Mouse (Mus musculus): ENCODE data around the gene Zbtb4. TPM values are rescaled to one million over a fixed set of nuclear protein-coding genes. Genes with fewer than 3 reads are reported as not detected.

Gene Zbtb4
- polyA plus RNA-seq, 1 experiment from 2014 or later: 3.0 TPM

DNA sequence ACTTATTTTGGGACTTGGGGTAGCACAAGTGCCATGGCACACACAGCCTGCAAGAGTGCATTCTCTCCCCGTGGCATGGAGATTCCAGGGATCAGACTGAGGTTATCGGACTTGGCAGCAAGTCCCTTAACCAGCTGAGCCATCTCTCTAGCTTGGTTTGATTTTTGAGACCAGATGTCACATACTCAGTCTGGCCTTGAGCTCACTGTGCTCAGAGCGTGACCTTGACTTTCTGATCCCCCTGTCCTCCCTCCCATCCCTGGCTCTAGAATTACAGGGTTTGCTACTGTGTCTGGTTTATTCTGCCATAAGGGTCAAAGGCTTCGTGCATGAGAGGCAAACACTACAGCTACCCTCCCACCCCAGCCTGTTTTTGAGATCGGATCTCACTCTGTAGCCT is 23.7 kb downstream of the Zbtb4 start:
- H3K9ac ChIP-seq: no peak overlapping the region
- no peaks in the 10 kb centered on the region for H3K27me3 ChIP-seq
- 51% methylated on average over 5 of the region's 5 CpGs for WGBS
- ATAC-seq (ENCODE audit: borderline replicate concordance, extremely low read depth, low FRiP score, low TSS enrichment): no peak
- H3K27ac ChIP-seq: no peak overlapping the region
- no peak overlapping the region for H3K4me3 ChIP-seq
- no peaks in the 10 kb centered on the region for H3K36me3 ChIP-seq
- H3K9me3 ChIP-seq: no peaks in the 10 kb centered on the region
- peaks cover 7% of the 10 kb centered on the region; the same call in 1 of the 2 replicates for H3K4me1 ChIP-seq
- H3K4me2 ChIP-seq: no peak overlapping the region

DNA sequence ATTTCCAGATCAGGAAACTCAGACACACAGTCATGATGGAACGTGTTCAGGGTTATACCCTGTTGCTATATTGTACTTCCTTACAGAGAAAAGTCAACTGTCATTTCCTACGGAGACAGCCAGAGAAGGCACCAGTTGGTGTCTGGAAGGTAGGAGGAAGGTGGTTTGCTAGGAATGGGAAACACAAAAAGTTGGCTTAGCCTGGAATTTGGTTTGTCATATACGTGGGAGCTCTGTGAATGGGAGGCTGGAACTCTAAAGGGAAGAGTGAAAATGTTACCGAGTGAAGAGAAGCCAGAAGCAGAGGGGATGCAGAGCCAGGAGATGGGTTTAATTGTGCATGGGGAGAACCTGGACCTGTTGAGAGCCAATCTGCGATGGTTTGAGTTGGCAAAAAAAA is 25.7 kb downstream of the Zbtb4 start:
- Histone ChIP-seq H3K4me3 (no peak overlapping the region), H3K36me3 (no peaks in the 10 kb centered on the region), H3K4me2 (no peak overlapping the region), H3K4me1 (0 out of 2 replicates have a peak, but pooled peaks cover 3% of the 10 kb centered on the region), H3K9ac (no peak overlapping the region), H3K27ac (no peak overlapping the region), H3K9me3 (no peaks in the 10 kb centered on the region), H3K27me3 (no peaks in the 10 kb centered on the region)
- 65% methylated on average over 5 of the region's 5 CpGs for WGBS
- ATAC-seq (ENCODE audit: borderline replicate concordance, extremely low read depth, low FRiP score, low TSS enrichment): no peak

DNA sequence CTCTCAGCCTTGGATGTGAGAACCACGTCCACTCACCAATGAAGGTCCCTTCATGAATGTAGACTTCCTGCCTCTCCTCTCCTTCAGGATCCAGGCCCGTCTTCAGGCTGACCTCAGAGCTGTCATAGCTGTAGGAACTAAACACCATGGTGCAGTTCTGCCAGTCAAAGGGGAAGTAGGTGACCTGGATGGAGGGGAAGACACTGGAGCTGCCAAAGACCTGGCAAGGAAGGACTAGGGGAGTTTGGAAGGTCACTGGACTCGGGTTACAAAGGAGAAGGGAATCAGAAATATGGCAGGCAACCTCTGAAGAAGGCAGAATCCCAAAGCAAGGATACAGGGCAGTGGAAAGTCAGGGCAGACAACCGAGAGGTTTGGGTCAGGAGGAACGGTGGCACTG is 27.7 kb downstream of the Zbtb4 start:
- H3K9ac ChIP-seq: no peak overlapping the region
- 0 out of 2 replicates have a peak, but pooled peaks cover 3% of the 10 kb centered on the region for H3K4me1 ChIP-seq
- H3K4me3 ChIP-seq: no peak overlapping the region
- no peaks in the 10 kb centered on the region for H3K36me3 ChIP-seq
- no peak overlapping the region for H3K27ac ChIP-seq
- no peak overlapping the region for H3K4me2 ChIP-seq
- ATAC-seq (ENCODE audit: borderline replicate concordance, extremely low read depth, low FRiP score, low TSS enrichment): no peak
- H3K9me3 ChIP-seq: no peaks in the 10 kb centered on the region
- WGBS: 49% methylated on average over 5 of the region's 5 CpGs
- 0 out of 2 replicates have a peak, but pooled peaks cover 5% of the 10 kb centered on the region for H3K27me3 ChIP-seq

DNA sequence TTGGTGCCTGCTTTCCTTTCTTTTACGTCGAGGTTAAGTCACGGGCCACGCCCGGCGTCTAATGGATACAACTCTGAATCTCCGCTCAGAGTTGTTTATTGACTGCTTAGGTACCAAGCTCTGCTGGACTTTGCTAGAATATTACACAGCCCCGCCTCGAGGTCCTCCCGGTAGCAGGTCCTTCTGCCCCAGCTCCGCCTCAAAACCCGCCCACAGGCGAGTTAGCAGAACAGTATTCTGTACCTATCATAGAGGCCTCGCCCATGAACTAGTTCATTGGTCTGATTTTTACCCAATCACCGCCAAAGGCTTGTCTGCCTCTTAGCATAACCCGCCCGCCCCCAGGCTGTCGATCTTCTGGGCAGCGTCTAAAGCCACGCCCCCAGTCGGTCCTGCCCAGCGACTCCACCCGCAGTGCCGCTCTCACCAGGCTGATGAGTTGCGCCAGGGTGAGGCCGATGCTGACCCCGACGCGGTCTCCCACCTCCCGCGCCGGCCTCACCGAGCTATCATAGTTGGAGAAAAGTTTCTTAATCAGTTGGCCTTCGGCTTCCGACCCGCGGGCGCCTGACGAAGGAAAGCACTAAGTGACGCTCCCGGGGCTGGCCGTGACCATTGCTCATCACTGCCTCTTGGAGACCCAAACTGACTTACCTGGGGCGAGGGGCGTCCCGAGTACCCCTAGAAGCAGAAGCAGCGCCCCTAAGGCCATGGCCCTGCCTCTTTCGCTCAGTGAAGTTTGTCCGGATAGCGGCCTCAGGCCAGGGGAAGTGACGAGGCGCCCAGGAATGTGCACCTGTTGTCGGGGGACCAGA is 29.7 kb downstream of the Zbtb4 start, which contains the start of gene Chrnb1:
Gene Chrnb1, minus strand, starts transcription at position 776 of the 815 bp plus-strand sequence.
- H3K27ac ChIP-seq: peak within 1 kb of the TSS; percentile 78
- peak within 1 kb of the TSS; percentile 55 for H3K4me3 ChIP-seq
- WGBS: 2% methylated on average over 52 of the region's 52 CpGs
- ATAC-seq (ENCODE audit: borderline replicate concordance, extremely low read depth, low FRiP score, low TSS enrichment): peak; percentile 96
- H3K36me3 ChIP-seq: no peaks in the 10 kb centered on the region
- H3K27me3 ChIP-seq: peaks cover 9% of the 10 kb centered on the region; the same call in 1 of the 2 replicates
- H3K9ac ChIP-seq: peak within 1 kb of the TSS; percentile 51
- no peaks in the 10 kb centered on the region for H3K9me3 ChIP-seq
- peaks cover 16% of the 10 kb centered on the region for H3K4me1 ChIP-seq
- peak within 1 kb of the TSS; percentile 96 for H3K4me2 ChIP-seq

DNA sequence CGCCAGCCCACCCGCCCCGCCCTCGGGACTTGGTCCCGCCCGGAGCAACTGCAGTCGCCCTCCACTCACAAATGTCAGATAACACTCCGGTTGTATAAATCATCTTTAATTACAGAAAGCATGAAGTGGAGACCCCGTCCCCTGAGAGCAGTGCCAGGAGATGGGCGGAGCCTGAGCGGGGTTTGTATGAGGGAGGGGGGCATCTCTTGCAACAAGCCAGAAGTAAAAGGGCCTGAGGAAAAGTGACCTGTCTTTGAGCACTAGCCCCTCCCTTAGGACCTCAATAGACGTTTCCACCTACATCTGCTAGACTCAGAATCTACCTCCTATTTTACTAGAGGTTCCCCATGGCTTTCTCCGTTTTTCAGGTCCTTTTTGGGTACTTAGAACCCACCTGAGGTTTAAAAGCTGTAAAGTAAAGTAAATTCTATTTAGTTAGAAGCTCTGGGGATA is 30.3 kb downstream of the Zbtb4 start:
- Histone ChIP-seq H3K9ac (no peak overlapping the region), H3K9me3 (no peaks in the 10 kb centered on the region), H3K4me2 (peak overlapping the region; percentile 96), H3K4me1 (peaks cover 22% of the 10 kb centered on the region), H3K27me3 (peaks cover 15% of the 10 kb centered on the region; the same call in 1 of the 2 replicates), H3K36me3 (no peaks in the 10 kb centered on the region), H3K27ac (0 out of 2 replicates have a peak overlapping the region, but pooled peaks have one; percentile 78), H3K4me3 (peak overlapping the region; percentile 55)
- WGBS: 3% methylated on average over 13 of the region's 13 CpGs
- ATAC-seq (ENCODE audit: borderline replicate concordance, extremely low read depth, low FRiP score, low TSS enrichment): no peak

DNA sequence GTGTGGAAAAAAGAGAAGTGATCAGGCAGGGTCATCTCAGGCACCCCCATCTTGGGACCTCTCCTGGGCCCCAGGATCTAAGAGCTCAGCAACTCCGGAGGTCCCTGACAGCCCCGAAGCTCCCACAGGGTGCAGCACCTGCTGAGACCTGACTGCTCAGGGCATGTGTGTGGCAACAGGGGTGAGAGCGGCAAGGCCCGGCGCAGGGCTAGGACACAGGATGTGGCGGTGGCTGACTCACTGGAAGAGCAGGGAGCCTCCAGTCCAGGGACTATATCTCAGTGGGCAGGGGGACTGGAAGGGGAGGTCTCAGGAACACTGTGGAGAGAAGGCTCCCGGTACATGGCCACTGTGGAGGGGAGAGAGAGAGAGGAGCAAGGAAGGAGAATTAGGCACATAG is 32.2 kb downstream of the Zbtb4 start:
- peaks cover 31% of the 10 kb centered on the region for H3K27me3 ChIP-seq
- H3K4me1 ChIP-seq: peaks cover 42% of the 10 kb centered on the region
- H3K4me3 ChIP-seq: no peak overlapping the region
- no peak overlapping the region for H3K27ac ChIP-seq
- WGBS: 77% methylated on average over 7 of the region's 7 CpGs
- H3K36me3 ChIP-seq: no peaks in the 10 kb centered on the region
- H3K9ac ChIP-seq: no peak overlapping the region
- no peaks in the 10 kb centered on the region for H3K9me3 ChIP-seq
- no peak overlapping the region for H3K4me2 ChIP-seq
- ATAC-seq (ENCODE audit: borderline replicate concordance, extremely low read depth, low FRiP score, low TSS enrichment): no peak

DNA sequence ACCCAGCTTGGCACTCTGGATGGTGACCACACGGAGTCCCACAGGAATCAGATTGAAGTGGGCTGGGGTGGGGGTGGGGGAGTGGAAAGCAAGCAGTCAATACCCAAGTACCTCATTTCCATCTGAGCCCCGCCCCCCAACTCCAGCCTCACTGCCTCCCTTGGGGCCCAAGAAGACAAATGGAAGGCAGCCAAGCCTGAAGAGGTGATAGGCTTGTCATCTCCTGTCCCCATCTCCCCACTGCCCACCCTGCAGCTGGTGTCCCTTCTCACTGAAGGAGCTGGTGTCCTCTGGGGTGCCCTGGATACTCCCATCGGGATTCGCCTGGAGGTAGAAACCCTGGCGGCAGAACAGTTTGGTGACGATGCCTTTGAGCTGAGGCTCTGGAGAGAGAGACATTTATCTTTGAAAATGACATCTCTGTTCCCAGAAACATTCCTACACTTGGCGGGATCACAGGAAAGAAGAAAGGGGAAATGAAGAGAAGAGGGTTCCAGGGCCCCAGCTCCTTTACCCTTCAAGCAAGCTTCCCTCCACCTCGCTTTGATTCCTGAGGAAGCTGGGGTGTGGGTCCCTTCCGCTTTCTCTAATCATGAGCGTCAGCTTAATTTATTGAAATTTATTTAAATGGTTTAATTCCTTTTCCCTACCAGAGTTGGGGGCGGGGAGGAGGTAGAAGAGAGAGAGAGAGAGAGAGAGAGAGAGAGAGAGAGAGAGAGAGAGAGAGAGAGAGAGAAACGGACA is 33.9 kb downstream of the Zbtb4 start:
- no peak for ATAC-seq (ENCODE audit: borderline replicate concordance, extremely low read depth, low FRiP score, low TSS enrichment)
- Histone ChIP-seq H3K4me2 (peak overlapping the region; percentile 97), H3K4me1 (peaks cover 58% of the 10 kb centered on the region), H3K9me3 (no peaks in the 10 kb centered on the region), H3K27me3 (peaks cover 43% of the 10 kb centered on the region), H3K4me3 (no peak overlapping the region; the same call in 1 of the 2 replicates), H3K9ac (no peak overlapping the region), H3K36me3 (no peaks in the 10 kb centered on the region), H3K27ac (no peak overlapping the region; the same call in 1 of the 2 replicates)
- WGBS: 18% methylated on average over 12 of the region's 12 CpGs

DNA sequence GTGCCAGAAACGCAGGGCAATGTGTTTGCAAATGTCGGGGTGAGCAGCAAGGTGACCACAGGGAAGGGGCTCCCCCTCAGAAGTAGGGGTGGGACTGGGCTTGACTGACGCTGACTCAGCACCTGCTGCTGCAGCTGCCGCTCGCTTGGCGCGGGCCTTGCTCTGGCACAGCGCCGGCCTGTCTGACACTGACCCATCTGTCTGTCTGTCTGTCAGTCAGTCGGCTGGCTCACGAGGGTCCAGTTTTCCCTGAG is 34.4 kb downstream of the Zbtb4 start:
- Histone ChIP-seq H3K9ac (no peak overlapping the region), H3K36me3 (no peaks in the 10 kb centered on the region), H3K4me3 (peak overlapping the region; percentile 59), H3K4me1 (peaks cover 63% of the 10 kb centered on the region), H3K27ac (no peak overlapping the region; the same call in 1 of the 2 replicates), H3K9me3 (no peaks in the 10 kb centered on the region), H3K4me2 (peak overlapping the region; percentile 97), H3K27me3 (peaks cover 48% of the 10 kb centered on the region)
- no peak for ATAC-seq (ENCODE audit: borderline replicate concordance, extremely low read depth, low FRiP score, low TSS enrichment)
- WGBS: 0% methylated on average over 11 of the region's 11 CpGs

DNA sequence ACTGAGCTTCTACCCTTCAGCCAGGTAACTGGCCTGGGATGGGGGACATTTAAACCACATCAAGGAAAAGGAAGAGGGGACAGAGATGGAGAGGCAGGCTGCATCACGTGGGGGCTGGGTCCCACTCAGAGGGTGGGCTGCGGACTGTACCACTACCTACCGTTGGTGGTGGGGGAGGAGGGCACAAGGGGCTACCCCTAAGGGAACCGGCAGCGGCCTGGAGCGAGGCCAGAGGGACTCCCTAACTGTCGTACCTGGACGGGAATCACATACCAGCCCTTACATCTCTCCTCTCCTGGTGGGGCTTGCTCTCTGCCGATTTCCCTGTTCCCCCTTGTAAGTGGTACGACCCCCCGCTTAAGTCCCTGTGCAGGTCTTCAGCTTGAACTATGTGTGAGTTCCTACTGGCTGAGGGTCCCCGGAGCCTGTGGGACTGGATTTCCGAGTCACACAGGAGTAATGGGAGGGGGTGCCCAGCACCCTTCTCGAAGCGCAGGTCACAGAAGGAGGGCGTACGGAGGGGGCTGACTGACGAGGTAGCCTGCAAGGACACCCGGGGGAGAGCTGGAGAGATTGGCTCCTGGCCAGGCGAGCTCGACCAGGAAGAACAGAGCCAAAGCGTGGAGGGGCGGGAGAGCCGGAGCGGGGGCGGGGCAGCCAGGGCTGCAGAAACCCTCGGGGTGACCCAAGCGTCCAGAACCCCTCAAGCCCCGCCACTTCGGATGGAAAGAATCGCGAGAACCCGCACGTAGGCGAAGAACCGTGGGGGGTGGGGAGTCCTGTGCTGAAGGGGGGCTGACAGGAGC is 34.9 kb downstream of the Zbtb4 start:
- H3K9me3 ChIP-seq: no peaks in the 10 kb centered on the region
- ATAC-seq (ENCODE audit: borderline replicate concordance, extremely low read depth, low FRiP score, low TSS enrichment): peak; percentile 27
- H3K4me2 ChIP-seq: peak overlapping the region; percentile 97
- H3K9ac ChIP-seq: peak overlapping the region; percentile 43
- no peaks in the 10 kb centered on the region for H3K36me3 ChIP-seq
- peaks cover 62% of the 10 kb centered on the region for H3K4me1 ChIP-seq
- H3K27ac ChIP-seq: no peak overlapping the region; the same call in 1 of the 2 replicates
- H3K4me3 ChIP-seq: peak overlapping the region; percentile 59
- peaks cover 53% of the 10 kb centered on the region for H3K27me3 ChIP-seq
- WGBS: under 1% methylated on average over 35 of the region's 36 CpGs

DNA sequence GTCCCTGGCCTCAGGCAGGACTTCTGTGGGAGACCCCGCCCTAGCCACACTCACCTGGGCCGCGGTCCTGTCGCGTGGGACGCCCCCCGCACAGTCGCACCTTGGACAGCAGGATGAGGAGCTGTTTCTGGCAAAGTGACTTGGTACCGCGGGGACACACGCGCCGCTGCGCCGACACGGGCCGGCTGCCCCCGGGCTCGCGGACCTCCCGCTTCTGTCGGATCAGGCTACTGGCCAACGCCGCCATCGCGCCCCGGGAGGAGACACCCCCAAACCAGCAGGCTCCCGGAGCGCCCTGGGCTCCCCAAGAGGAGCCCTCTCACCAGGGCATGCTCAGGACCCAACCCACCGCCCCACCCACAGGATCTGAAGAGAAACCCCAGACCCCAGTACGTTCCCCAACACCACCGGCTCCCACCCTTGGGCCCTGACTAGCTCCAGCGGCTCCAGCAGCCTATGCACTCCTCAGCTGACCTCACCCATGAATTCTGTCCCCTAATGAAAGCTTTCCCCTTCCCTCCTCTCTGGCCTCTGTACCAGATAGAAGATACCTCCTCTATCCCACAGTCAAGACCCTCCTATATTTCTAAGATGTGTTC is 35.8 kb downstream of the Zbtb4 start, which contains the start of gene Fgf11:
Gene Fgf11, minus strand, starts transcription at position 479 of the 599 bp plus-strand sequence.
- Histone ChIP-seq H3K9ac (peak within 1 kb of the TSS; percentile 55), H3K4me1 (peaks cover 61% of the 10 kb centered on the region), H3K9me3 (no peaks in the 10 kb centered on the region), H3K27ac (peak within 1 kb of the TSS; percentile 41), H3K36me3 (no peaks in the 10 kb centered on the region), H3K4me3 (peak within 1 kb of the TSS; percentile 59), H3K4me2 (peak within 1 kb of the TSS; percentile 97), H3K27me3 (peaks cover 56% of the 10 kb centered on the region)
- under 1% methylated on average over 33 of the region's 33 CpGs for WGBS
- no peak for ATAC-seq (ENCODE audit: borderline replicate concordance, extremely low read depth, low FRiP score, low TSS enrichment)

DNA sequence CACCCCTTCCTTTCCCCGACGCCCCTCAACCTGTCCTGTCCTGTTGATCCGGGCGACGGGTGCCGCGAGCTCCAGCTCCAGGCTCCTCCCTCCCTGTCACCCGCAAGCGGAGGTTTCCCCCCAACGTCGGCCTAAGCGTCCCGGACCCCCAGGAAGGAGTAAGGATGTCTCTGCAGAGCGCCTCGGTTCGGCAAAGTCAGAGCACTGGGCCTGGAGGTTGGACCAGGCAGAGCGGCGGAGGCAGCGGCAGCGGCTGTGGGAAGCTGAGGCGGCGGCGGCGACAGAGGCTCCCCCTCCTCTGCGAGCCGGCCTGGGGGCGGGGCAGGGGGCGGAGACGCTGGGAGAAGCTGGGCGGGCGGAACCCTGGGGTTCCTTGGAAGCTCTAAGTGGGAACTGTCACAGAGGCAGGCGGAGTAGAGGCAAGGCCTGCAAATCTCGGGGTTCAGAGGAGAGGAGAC is 37.0 kb downstream of the Zbtb4 start:
- ATAC-seq (ENCODE audit: borderline replicate concordance, extremely low read depth, low FRiP score, low TSS enrichment): 0 out of 2 replicates have a peak, but pooled peaks have one; percentile 40
- H3K27me3 ChIP-seq: peaks cover 54% of the 10 kb centered on the region

More for the DNA sequence above, 37.0 kb downstream of the Zbtb4 start:
- Histone ChIP-seq H3K9ac (peak overlapping the region; percentile 55), H3K4me1 (peaks cover 61% of the 10 kb centered on the region), H3K4me2 (peak overlapping the region; percentile 97), H3K4me3 (peak overlapping the region; percentile 59), H3K9me3 (no peaks in the 10 kb centered on the region), H3K36me3 (no peaks in the 10 kb centered on the region), H3K27ac (peak overlapping the region; percentile 41; the same call in 1 of the 2 replicates)
- under 1% methylated on average over 33 of the region's 33 CpGs for whole genome bisulfite sequencing
